Mouse (Mus musculus) megakaryocyte, embryonic 14.5 days (primary cell): ENCODE results near the gene Slc4a10. TPM values are rescaled to one million over a fixed set of nuclear protein-coding genes. Genes with fewer than 3 reads are reported as not detected.

Experiments
- H3K27me3 ChIP-seq: replicated peaks from 2 replicates; pipeline ENCODE3; 2012; ENCODE audit warnings: inconsistent platforms
- H3K36me3 ChIP-seq: replicated peaks from 2 replicates; pipeline ENCODE3; 2012; ENCODE audit warnings: low read length, inconsistent platforms, mixed read lengths
- H3K4me1 ChIP-seq: 2 replicates; pipeline ENCODE4 v1.6.1; 2012; ENCODE audit warnings: inconsistent platforms
- H3K4me3 ChIP-seq: replicated peaks from 2 replicates; pipeline ENCODE3; 2012; ENCODE audit warnings: moderate library complexity, mild to moderate bottlenecking, inconsistent platforms
- H3K9me3 ChIP-seq: 2 replicates; pipeline ENCODE4 v1.6.1; 2012; ENCODE audit warnings: inconsistent platforms
- FLI1 ChIP-seq: IDR thresholded peaks from 2 replicates; pipeline ENCODE4 v1.6.1; 2012; ENCODE audit warnings: low read length, inconsistent platforms, mixed read lengths
- GATA1 ChIP-seq: IDR thresholded peaks from 3 replicates; pipeline ENCODE4 v1.6.1; 2012; ENCODE audit warnings: mixed read lengths, low read length, inconsistent platforms, borderline replicate concordance
- polyA plus RNA-seq: library from polyadenylated mRNA; stranded (reverse); fragments of >175 nt; gene quantifications from 2 replicates; pipeline ENCODE4 v1.2.3, GENCODE M21; 2012; ENCODE audit warnings: low replicate concordance; ENCODE audit not compliant: insufficient read depth

Slc4a10 gene
- polyA plus RNA-seq, 1 experiment = not detected

DNA sequence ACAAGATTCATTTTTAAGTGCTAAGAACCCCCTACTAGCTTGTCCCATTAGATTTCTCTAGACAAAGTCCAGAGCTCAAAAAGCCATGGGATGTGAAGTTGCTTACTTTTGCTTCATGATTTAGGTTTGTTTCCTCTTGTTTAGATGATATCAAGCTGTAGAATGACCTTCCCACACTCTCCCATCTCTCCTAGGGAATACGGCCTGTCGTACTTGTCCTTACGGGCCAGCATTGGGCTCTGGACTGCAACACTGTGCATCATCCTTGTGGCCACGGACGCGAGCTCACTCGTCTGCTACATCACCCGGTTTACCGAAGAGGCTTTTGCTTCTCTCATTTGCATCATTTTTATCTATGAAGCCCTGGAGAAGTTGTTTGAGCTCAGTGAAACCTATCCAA, 222.2 kb downstream of the Slc4a10 start:
- H3K4me3 ChIP-seq = no peak overlapping the region
- no peaks in the 10 kb centered on the region for H3K36me3 ChIP-seq
- H3K9me3 ChIP-seq = no peaks in the 10 kb centered on the region
- H3K4me1 ChIP-seq = no peaks in the 10 kb centered on the region
- no peaks in the 10 kb centered on the region for H3K27me3 ChIP-seq
- TF ChIP-seq FLI1 = no peak

DNA sequence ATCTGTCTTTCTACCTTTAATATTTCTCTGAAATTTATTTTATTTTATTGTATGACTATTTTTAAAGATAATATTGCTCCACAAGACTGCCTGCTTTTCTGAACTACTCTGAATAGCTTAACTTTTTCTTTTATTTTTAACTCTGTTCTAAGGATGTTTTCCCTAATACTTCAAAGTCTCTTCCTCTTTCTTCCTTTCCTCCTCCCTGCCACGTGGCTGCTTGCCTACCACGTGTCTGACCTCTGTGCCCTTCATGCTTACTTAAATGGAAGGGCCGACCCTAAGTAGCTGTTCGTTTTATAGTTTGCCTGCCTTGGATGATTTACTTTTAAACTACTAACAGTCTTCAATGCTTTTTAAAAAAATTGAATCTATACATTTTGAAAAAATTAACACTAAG, 225.6 kb downstream of the Slc4a10 start:
- TF ChIP-seq GATA1 (no peak), FLI1 (no peak)
- no peaks in the 10 kb centered on the region for H3K36me3 ChIP-seq

DNA sequence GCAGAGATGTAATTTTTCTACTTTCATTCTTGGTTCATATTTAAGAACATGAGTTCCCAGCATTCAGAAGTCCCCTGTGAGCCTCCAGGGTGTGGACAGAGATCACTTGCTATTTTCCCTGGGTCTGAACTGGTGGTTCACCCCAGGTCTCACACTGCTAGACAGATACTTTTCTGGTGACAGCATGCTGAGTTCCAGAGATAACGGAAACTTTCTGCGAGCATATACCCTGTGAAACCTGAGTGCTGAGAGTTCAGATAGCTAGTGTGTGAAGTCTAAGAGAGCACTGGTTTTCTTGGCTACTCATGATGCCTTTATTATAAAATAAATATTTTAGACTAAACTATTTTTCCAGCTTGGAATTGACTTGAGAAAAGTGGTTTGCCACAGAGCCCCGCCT, 232.5 kb downstream of the Slc4a10 start:
- no peaks in the 10 kb centered on the region for H3K9me3 ChIP-seq
- H3K4me3 ChIP-seq = no peak overlapping the region
- no peaks in the 10 kb centered on the region for H3K27me3 ChIP-seq
- H3K4me1 ChIP-seq = peaks cover 5% of the 10 kb centered on the region; the same call in 1 of the 2 replicates
- no peaks in the 10 kb centered on the region for H3K36me3 ChIP-seq
- TF ChIP-seq FLI1 (no peak), GATA1 (no peak)

More for the DNA sequence above, 225.6 kb downstream of the Slc4a10 start:
- H3K4me1 ChIP-seq = peaks cover 5% of the 10 kb centered on the region; the same call in 1 of the 2 replicates
- no peaks in the 10 kb centered on the region for H3K27me3 ChIP-seq
- H3K4me3 ChIP-seq = no peak overlapping the region
- no peaks in the 10 kb centered on the region for H3K9me3 ChIP-seq

GRCm38 (mm10) chr2:62279777-62280176, 233.5 kb downstream of the Slc4a10 start:
- Histone ChIP-seq H3K27me3 (no peaks in the 10 kb centered on the region), H3K36me3 (no peaks in the 10 kb centered on the region), H3K9me3 (no peaks in the 10 kb centered on the region), H3K4me3 (no peak overlapping the region), H3K4me1 (peaks cover 5% of the 10 kb centered on the region; the same call in 1 of the 2 replicates)
- TF ChIP-seq FLI1 = no peak
- TF ChIP-seq GATA1 = no peak

DNA sequence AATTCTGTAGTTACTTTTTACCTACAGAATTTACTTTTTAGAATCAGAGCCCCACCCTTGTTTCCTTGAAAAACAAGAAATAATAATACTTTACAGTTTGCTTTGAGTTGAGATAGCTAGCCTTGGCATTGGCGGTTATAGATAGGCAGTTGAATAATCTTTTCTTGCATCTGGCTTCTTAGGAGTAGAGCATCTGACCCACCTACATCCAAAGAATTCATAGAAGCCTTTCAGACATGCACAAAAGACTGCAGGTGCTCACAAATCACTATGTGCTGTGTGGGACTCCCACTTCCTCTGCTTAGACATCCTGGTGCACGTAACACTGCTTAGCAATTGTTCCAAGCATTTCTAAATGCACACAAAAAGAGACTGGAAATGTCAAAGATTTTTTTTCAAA, 238.8 kb downstream of the Slc4a10 start:
- Histone ChIP-seq H3K4me3 (no peak overlapping the region), H3K4me1 (no peaks in the 10 kb centered on the region), H3K27me3 (no peaks in the 10 kb centered on the region), H3K36me3 (no peaks in the 10 kb centered on the region), H3K9me3 (no peaks in the 10 kb centered on the region)
- no peak for TF ChIP-seq GATA1
- no peak for TF ChIP-seq FLI1

GRCm38 (mm10) chr2:62285847-62286246, 239.6 kb downstream of the Slc4a10 start:
- Histone ChIP-seq H3K27me3 (no peaks in the 10 kb centered on the region), H3K36me3 (no peaks in the 10 kb centered on the region), H3K9me3 (no peaks in the 10 kb centered on the region), H3K4me1 (no peaks in the 10 kb centered on the region), H3K4me3 (no peak overlapping the region)
- no peak for TF ChIP-seq FLI1
- no peak for TF ChIP-seq GATA1

- Histone ChIP-seq H3K36me3 (no peaks in the 10 kb centered on the region), H3K4me3 (no peak overlapping the region), H3K4me1 (no peaks in the 10 kb centered on the region), H3K27me3 (no peaks in the 10 kb centered on the region), H3K9me3 (no peaks in the 10 kb centered on the region)
- TF ChIP-seq GATA1 = no peak
- no peak for TF ChIP-seq FLI1
Observed at GRCm38 (mm10) chr2:62287532-62287931, 241.3 kb downstream of the Slc4a10 start.

DNA sequence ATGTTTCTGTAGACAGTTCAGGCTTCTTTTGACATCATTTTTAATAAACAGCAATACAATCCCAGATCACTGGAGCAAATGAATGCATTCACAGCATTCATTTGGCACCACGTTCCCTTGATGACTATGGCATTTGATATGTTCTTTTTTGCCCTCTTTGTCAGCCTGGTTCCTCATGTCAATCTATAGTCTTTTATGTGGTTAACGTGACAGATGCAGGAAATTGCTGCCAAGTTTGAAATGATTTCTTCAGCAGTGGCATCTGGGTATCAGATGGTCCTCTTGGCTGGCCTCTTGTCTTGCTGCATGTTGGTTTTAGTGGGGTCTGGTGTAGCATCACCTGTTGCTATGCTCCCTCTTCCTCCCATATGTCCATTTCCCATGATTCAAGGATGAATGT, 247.6 kb downstream of the Slc4a10 start:
- Histone ChIP-seq H3K36me3 (no peaks in the 10 kb centered on the region), H3K9me3 (no peaks in the 10 kb centered on the region), H3K4me1 (peaks cover 12% of the 10 kb centered on the region; the same call in 1 of the 2 replicates), H3K4me3 (no peak overlapping the region), H3K27me3 (no peaks in the 10 kb centered on the region)
- TF ChIP-seq FLI1 (no peak), GATA1 (no peak)

DNA sequence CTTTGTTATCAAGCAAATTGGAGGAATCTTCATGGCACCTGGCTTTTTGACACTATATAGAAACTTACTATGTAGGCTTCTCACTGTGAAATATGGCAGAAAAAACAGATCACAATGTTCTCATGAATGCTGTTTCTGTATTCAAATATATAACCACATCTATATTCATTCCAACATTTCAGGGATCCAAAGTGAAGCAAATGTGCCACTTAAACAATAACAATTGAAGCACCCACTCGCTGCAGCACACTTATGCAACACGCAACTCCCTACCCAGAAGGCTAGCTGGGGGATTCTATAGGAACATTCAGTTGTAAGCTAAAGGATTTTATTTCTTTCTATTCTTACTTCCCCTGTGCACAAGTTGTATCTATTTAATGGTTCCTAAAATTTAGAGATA, 255.5 kb downstream of the Slc4a10 start:
- H3K36me3 ChIP-seq = no peaks in the 10 kb centered on the region
- no peak for TF ChIP-seq GATA1
- no peak for TF ChIP-seq FLI1
- no peaks in the 10 kb centered on the region for H3K4me1 ChIP-seq
- H3K27me3 ChIP-seq = no peaks in the 10 kb centered on the region
- H3K4me3 ChIP-seq = no peak overlapping the region
- H3K9me3 ChIP-seq = no peaks in the 10 kb centered on the region

- Histone ChIP-seq H3K4me3 (no peak overlapping the region), H3K4me1 (no peaks in the 10 kb centered on the region), H3K9me3 (no peaks in the 10 kb centered on the region), H3K27me3 (no peaks in the 10 kb centered on the region), H3K36me3 (no peaks in the 10 kb centered on the region)
- no peak for TF ChIP-seq GATA1
- no peak for TF ChIP-seq FLI1
Observed at GRCm38 (mm10) chr2:62306978-62307377, 260.7 kb downstream of the Slc4a10 start.

DNA sequence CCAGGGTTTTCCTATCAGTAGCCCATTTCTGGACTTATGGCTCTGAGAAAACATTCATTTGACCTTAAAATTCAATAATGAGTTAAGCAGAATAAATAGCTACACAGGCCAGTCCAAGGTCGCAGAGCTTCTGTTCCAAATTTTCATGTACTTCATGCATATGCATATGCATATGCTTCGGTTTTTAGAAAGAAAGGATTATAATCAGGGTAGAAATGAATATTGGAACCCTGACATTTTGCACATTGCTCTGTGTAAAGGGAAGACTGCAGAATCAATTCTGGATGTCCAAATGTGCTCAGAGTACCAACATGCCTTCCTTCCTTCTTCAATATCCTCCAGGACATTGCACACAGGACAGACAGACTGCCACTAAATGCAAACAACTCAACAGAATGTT, 261.2 kb downstream of the Slc4a10 start:
- Histone ChIP-seq H3K27me3 (no peaks in the 10 kb centered on the region), H3K36me3 (no peaks in the 10 kb centered on the region), H3K4me1 (no peaks in the 10 kb centered on the region), H3K9me3 (no peaks in the 10 kb centered on the region), H3K4me3 (no peak overlapping the region)
- no peak for TF ChIP-seq FLI1
- TF ChIP-seq GATA1 = no peak
